Mouse (Mus musculus): ENCODE results near the gene 3110018I06Rik. TPM values are rescaled to one million over a fixed set of nuclear protein-coding genes. Genes with fewer than 3 reads are reported as not detected.

Gene 3110018I06Rik
- not detected in 2 replicates for polyA plus RNA-seq (2014; fragmentation: Nextera tagmentation; extraction: Ambion mirVana)

GRCm38 (mm10) chr12:107488371-107488770 is at the start of gene 3110018I06Rik:
TSS of gene 3110018I06Rik (plus strand) at chr12:107488632.
- H3K9me3 ChIP-seq (ENCODE audit: control insufficient read depth, low read length): no peaks in the 10 kb centered on the region
- H3K27ac ChIP-seq (ENCODE audit: low read depth, low read length): no peak within 1 kb of the TSS
- no peak within 1 kb of the TSS for H3K4me2 ChIP-seq (replicated peaks; ENCODE audit: low read depth, low read length)
- no peaks in the 10 kb centered on the region for H3K36me3 ChIP-seq (ENCODE audit: control insufficient read depth, insufficient read depth, low read length)
- WGBS: 92% methylated on average over 6 of the region's 6 CpGs
- no peaks in the 10 kb centered on the region for H3K4me1 ChIP-seq (replicated peaks; ENCODE audit: control insufficient read depth, insufficient read depth, low read length)
- H3K4me3 ChIP-seq (ENCODE audit: low read depth, low read length): no peak within 1 kb of the TSS
- H3K9ac ChIP-seq (ENCODE audit: low read depth, low read length): no peak within 1 kb of the TSS
- no peak for DNase-seq (ENCODE audit: low spot score)
- no peak for ATAC-seq (ENCODE audit: low FRiP score)
- H3K27me3 ChIP-seq (ENCODE audit: control insufficient read depth, insufficient read depth, low read length): no peaks in the 10 kb centered on the region

GRCm38 (mm10) chr12:107444681-107445080 is 43.8 kb upstream of the 3110018I06Rik start:
- 39% methylated on average over 7 of the region's 7 CpGs for WGBS
- ATAC-seq (ENCODE audit: low FRiP score) (no peak), DNase-seq (ENCODE audit: low spot score) (peak; percentile 19)
- no peak overlapping the region for H3K4me2 ChIP-seq (replicated peaks; ENCODE audit: low read depth, low read length)
- no peak overlapping the region for H3K9ac ChIP-seq (ENCODE audit: low read depth, low read length)
- no peak overlapping the region for H3K27ac ChIP-seq (ENCODE audit: low read depth, low read length)
- H3K36me3 ChIP-seq (ENCODE audit: control insufficient read depth, insufficient read depth, low read length): no peaks in the 10 kb centered on the region
- no peak overlapping the region for H3K4me3 ChIP-seq (ENCODE audit: low read depth, low read length)
- H3K4me1 ChIP-seq (replicated peaks; ENCODE audit: control insufficient read depth, insufficient read depth, low read length): no peaks in the 10 kb centered on the region
- H3K9me3 ChIP-seq (ENCODE audit: control insufficient read depth, low read length): no peaks in the 10 kb centered on the region
- H3K27me3 ChIP-seq (ENCODE audit: control insufficient read depth, insufficient read depth, low read length): no peaks in the 10 kb centered on the region

GRCm38 (mm10) chr12:107457835-107458234 is 30.6 kb upstream of the 3110018I06Rik start:
- Histone ChIP-seq H3K4me1 (replicated peaks; ENCODE audit: control insufficient read depth, insufficient read depth, low read length) (no peaks in the 10 kb centered on the region), H3K36me3 (ENCODE audit: control insufficient read depth, insufficient read depth, low read length) (no peaks in the 10 kb centered on the region), H3K9ac (ENCODE audit: low read depth, low read length) (no peak overlapping the region), H3K4me3 (ENCODE audit: low read depth, low read length) (no peak overlapping the region), H3K9me3 (ENCODE audit: control insufficient read depth, low read length) (no peaks in the 10 kb centered on the region), H3K27ac (ENCODE audit: low read depth, low read length) (no peak overlapping the region), H3K27me3 (ENCODE audit: control insufficient read depth, insufficient read depth, low read length) (no peaks in the 10 kb centered on the region), H3K4me2 (replicated peaks; ENCODE audit: low read depth, low read length) (no peak overlapping the region)
- WGBS: 65% methylated on average over 9 of the region's 9 CpGs
- DNase-seq (ENCODE audit: low spot score) (no peak), ATAC-seq (ENCODE audit: low FRiP score) (no peak)

GRCm38 (mm10) chr12:107464731-107465130 is 23.7 kb upstream of the 3110018I06Rik start:
- no peaks in the 10 kb centered on the region for H3K4me1 ChIP-seq (replicated peaks; ENCODE audit: control insufficient read depth, insufficient read depth, low read length)
- H3K9ac ChIP-seq (ENCODE audit: low read depth, low read length): no peak overlapping the region
- no peaks in the 10 kb centered on the region for H3K9me3 ChIP-seq (ENCODE audit: control insufficient read depth, low read length)
- WGBS: 23% methylated on average over 5 of the region's 5 CpGs
- DNase-seq (ENCODE audit: low spot score): peak; percentile 78
- no peaks in the 10 kb centered on the region for H3K36me3 ChIP-seq (ENCODE audit: control insufficient read depth, insufficient read depth, low read length)
- H3K27ac ChIP-seq (ENCODE audit: low read depth, low read length): no peak overlapping the region
- no peak overlapping the region for H3K4me3 ChIP-seq (ENCODE audit: low read depth, low read length)
- H3K27me3 ChIP-seq (ENCODE audit: control insufficient read depth, insufficient read depth, low read length): no peaks in the 10 kb centered on the region
- H3K4me2 ChIP-seq (replicated peaks; ENCODE audit: low read depth, low read length): no peak overlapping the region
- no peak for ATAC-seq (ENCODE audit: low FRiP score)

GRCm38 (mm10) chr12:107476441-107477291 is 11.8 kb upstream of the 3110018I06Rik start:
- ATAC-seq (ENCODE audit: low FRiP score): peak; percentile 72
- H3K27ac ChIP-seq (ENCODE audit: low read depth, low read length): 0 out of 2 replicates have a peak overlapping the region, but pooled peaks have one; percentile 24
- H3K9me3 ChIP-seq (ENCODE audit: control insufficient read depth, low read length): no peaks in the 10 kb centered on the region
- H3K36me3 ChIP-seq (ENCODE audit: control insufficient read depth, insufficient read depth, low read length): no peaks in the 10 kb centered on the region
- DNase-seq (ENCODE audit: low spot score): peak; percentile 43
- H3K4me2 ChIP-seq (replicated peaks; ENCODE audit: low read depth, low read length): no peak overlapping the region; the same call in 1 of the 2 replicates
- H3K4me1 ChIP-seq (replicated peaks; ENCODE audit: control insufficient read depth, insufficient read depth, low read length): 0 out of 2 replicates have a peak, but pooled peaks cover 5% of the 10 kb centered on the region
- H3K27me3 ChIP-seq (ENCODE audit: control insufficient read depth, insufficient read depth, low read length): no peaks in the 10 kb centered on the region
- no peak overlapping the region for H3K4me3 ChIP-seq (ENCODE audit: low read depth, low read length)
- H3K9ac ChIP-seq (ENCODE audit: low read depth, low read length): no peak overlapping the region
- WGBS: 25% methylated on average over 12 of the region's 12 CpGs

- H3K27ac ChIP-seq (ENCODE audit: low read depth, low read length): no peak overlapping the region
- H3K4me3 ChIP-seq (ENCODE audit: low read depth, low read length): no peak overlapping the region
- DNase-seq (ENCODE audit: low spot score): no peak
- H3K9me3 ChIP-seq (ENCODE audit: control insufficient read depth, low read length): no peaks in the 10 kb centered on the region
- H3K9ac ChIP-seq (ENCODE audit: low read depth, low read length): no peak overlapping the region
- no peaks in the 10 kb centered on the region for H3K36me3 ChIP-seq (ENCODE audit: control insufficient read depth, insufficient read depth, low read length)
- H3K4me2 ChIP-seq (replicated peaks; ENCODE audit: low read depth, low read length): no peak overlapping the region
- 17% methylated on average over 3 of the region's 3 CpGs for WGBS
- 0 out of 2 replicates have a peak, but pooled peaks cover 5% of the 10 kb centered on the region for H3K4me1 ChIP-seq (replicated peaks; ENCODE audit: control insufficient read depth, insufficient read depth, low read length)
- H3K27me3 ChIP-seq (ENCODE audit: control insufficient read depth, insufficient read depth, low read length): no peaks in the 10 kb centered on the region
- no peak for ATAC-seq (ENCODE audit: low FRiP score)
Measured at GRCm38 (mm10) chr12:107479350-107479749, 9.1 kb upstream of the 3110018I06Rik start.

GRCm38 (mm10) chr12:107483031-107483430 is 5.4 kb upstream of the 3110018I06Rik start:
- H3K27ac ChIP-seq (ENCODE audit: low read depth, low read length): no peak overlapping the region
- H3K36me3 ChIP-seq (ENCODE audit: control insufficient read depth, insufficient read depth, low read length): no peaks in the 10 kb centered on the region
- H3K27me3 ChIP-seq (ENCODE audit: control insufficient read depth, insufficient read depth, low read length): no peaks in the 10 kb centered on the region
- no peak for ATAC-seq (ENCODE audit: low FRiP score)
- 85% methylated on average over 5 of the region's 5 CpGs for WGBS
- no peak overlapping the region for H3K4me3 ChIP-seq (ENCODE audit: low read depth, low read length)
- H3K9ac ChIP-seq (ENCODE audit: low read depth, low read length): no peak overlapping the region
- no peaks in the 10 kb centered on the region for H3K4me1 ChIP-seq (replicated peaks; ENCODE audit: control insufficient read depth, insufficient read depth, low read length)
- H3K9me3 ChIP-seq (ENCODE audit: control insufficient read depth, low read length): no peaks in the 10 kb centered on the region
- no peak for DNase-seq (ENCODE audit: low spot score)
- H3K4me2 ChIP-seq (replicated peaks; ENCODE audit: low read depth, low read length): no peak overlapping the region

- no peaks in the 10 kb centered on the region for H3K27me3 ChIP-seq (ENCODE audit: control insufficient read depth, insufficient read depth, low read length)
- H3K9ac ChIP-seq (ENCODE audit: low read depth, low read length): no peak overlapping the region
- no peak overlapping the region for H3K4me2 ChIP-seq (replicated peaks; ENCODE audit: low read depth, low read length)
- no peaks in the 10 kb centered on the region for H3K36me3 ChIP-seq (ENCODE audit: control insufficient read depth, insufficient read depth, low read length)
- ATAC-seq (ENCODE audit: low FRiP score) (no peak), DNase-seq (ENCODE audit: low spot score) (no peak)
- no peaks in the 10 kb centered on the region for H3K9me3 ChIP-seq (ENCODE audit: control insufficient read depth, low read length)
- no peaks in the 10 kb centered on the region for H3K4me1 ChIP-seq (replicated peaks; ENCODE audit: control insufficient read depth, insufficient read depth, low read length)
- H3K4me3 ChIP-seq (ENCODE audit: low read depth, low read length): no peak overlapping the region
- H3K27ac ChIP-seq (ENCODE audit: low read depth, low read length): no peak overlapping the region
- WGBS: 97% methylated on average over 1 of the region's 1 CpGs
Measured at GRCm38 (mm10) chr12:107491344-107491743, 2.9 kb downstream of the 3110018I06Rik start.

- H3K27me3 ChIP-seq (ENCODE audit: control insufficient read depth, insufficient read depth, low read length): no peaks in the 10 kb centered on the region
- 76% methylated on average over 5 of the region's 5 CpGs for WGBS
- no peaks in the 10 kb centered on the region for H3K4me1 ChIP-seq (replicated peaks; ENCODE audit: control insufficient read depth, insufficient read depth, low read length)
- no peaks in the 10 kb centered on the region for H3K9me3 ChIP-seq (ENCODE audit: control insufficient read depth, low read length)
- DNase-seq (ENCODE audit: low spot score) (no peak), ATAC-seq (ENCODE audit: low FRiP score) (no peak)
- H3K4me2 ChIP-seq (replicated peaks; ENCODE audit: low read depth, low read length): no peak overlapping the region
- H3K36me3 ChIP-seq (ENCODE audit: control insufficient read depth, insufficient read depth, low read length): no peaks in the 10 kb centered on the region
- H3K9ac ChIP-seq (ENCODE audit: low read depth, low read length): no peak overlapping the region
- no peak overlapping the region for H3K4me3 ChIP-seq (ENCODE audit: low read depth, low read length)
- H3K27ac ChIP-seq (ENCODE audit: low read depth, low read length): no peak overlapping the region
Measured at GRCm38 (mm10) chr12:107496924-107497323, 8.5 kb downstream of the 3110018I06Rik start.
